Mouse (Mus musculus) lung, embryonic 16.5 days (tissue): ENCODE data around the gene Smox. TPM values are rescaled to one million over a fixed set of nuclear protein-coding genes. Genes with fewer than 3 reads are reported as not detected.
"Not testable (repeated sequence)": the region's sequence is repeated elsewhere in the genome, so short reads cannot be mapped to it uniquely, and the experiment has no call there.

ENCODE experiments used
- ATAC-seq: fragments of 200-750 bp; cut with Nextera tagmentation; 2 replicates; pipeline ENCODE4 v1.8.0; 2017; ENCODE audit warnings: low read depth, mild to moderate bottlenecking, moderate library complexity
- H3K27ac ChIP-seq: fragments of 300-500 bp; sonication (generic); 2 replicates; pipeline ENCODE4 v1.5.1; 2014; ENCODE audit warnings: mild to moderate bottlenecking, control low read depth, low read length
- H3K27me3 ChIP-seq: fragments of 300-500 bp; sonication (generic); 2 replicates; pipeline ENCODE4 v1.6.1; 2014; ENCODE audit warnings: low read depth, low read length, mixed read lengths; ENCODE audit not compliant: control insufficient read depth, insufficient read depth
- H3K36me3 ChIP-seq: fragments of 300-500 bp; sonication (generic); 2 replicates; pipeline ENCODE4 v1.6.1; 2014; ENCODE audit warnings: low read length; ENCODE audit not compliant: control insufficient read depth, insufficient read depth
- H3K4me1 ChIP-seq: fragments of 300-500 bp; sonication (generic); replicated peaks from 2 replicates; pipeline ENCODE4 v1.6.1; 2014; ENCODE audit warnings: low read length, mixed read lengths; ENCODE audit not compliant: control insufficient read depth, insufficient read depth
- H3K4me2 ChIP-seq: fragments of 300-500 bp; sonication (generic); 2 replicates; pipeline ENCODE4 v1.6.1; 2014; ENCODE audit warnings: low read depth, low read length, control low read depth
- H3K4me3 ChIP-seq: fragments of 300-500 bp; sonication (generic); 2 replicates; pipeline ENCODE4 v1.5.1; 2014; ENCODE audit warnings: mild to moderate bottlenecking, low read length, control low read depth
- H3K9ac ChIP-seq: fragments of 300-500 bp; sonication (generic); 2 replicates; pipeline ENCODE4 v1.6.1; 2014; ENCODE audit warnings: low read length, control low read depth
- H3K9me3 ChIP-seq: fragments of 300-500 bp; sonication (generic); 2 replicates; pipeline ENCODE4 v1.6.1; 2016; ENCODE audit warnings: low read length; ENCODE audit not compliant: control insufficient read depth
- WGBS: fragments of 180-500 bp; shearing (Covaris S2); extraction: QIAGEN DNeasy Blood & Tissue Kit; methylation state at CpG from one replicate; pipeline ENCODE4 v1.1.7; 2014; 5-methylcytosine and 5-hydroxymethylcytosine counted together
- polyA plus RNA-seq: library from polyadenylated mRNA; unstranded; fragments of >200 nt; fragmentation: Nextera tagmentation; extraction: Ambion mirVana; gene quantifications from 2 replicates; pipeline ENCODE4 v1.2.1, GENCODE M21; 2015

The Smox gene
- polyA plus RNA-seq, 1 experiment from 2014 or later, result 32.9 TPM

DNA sequence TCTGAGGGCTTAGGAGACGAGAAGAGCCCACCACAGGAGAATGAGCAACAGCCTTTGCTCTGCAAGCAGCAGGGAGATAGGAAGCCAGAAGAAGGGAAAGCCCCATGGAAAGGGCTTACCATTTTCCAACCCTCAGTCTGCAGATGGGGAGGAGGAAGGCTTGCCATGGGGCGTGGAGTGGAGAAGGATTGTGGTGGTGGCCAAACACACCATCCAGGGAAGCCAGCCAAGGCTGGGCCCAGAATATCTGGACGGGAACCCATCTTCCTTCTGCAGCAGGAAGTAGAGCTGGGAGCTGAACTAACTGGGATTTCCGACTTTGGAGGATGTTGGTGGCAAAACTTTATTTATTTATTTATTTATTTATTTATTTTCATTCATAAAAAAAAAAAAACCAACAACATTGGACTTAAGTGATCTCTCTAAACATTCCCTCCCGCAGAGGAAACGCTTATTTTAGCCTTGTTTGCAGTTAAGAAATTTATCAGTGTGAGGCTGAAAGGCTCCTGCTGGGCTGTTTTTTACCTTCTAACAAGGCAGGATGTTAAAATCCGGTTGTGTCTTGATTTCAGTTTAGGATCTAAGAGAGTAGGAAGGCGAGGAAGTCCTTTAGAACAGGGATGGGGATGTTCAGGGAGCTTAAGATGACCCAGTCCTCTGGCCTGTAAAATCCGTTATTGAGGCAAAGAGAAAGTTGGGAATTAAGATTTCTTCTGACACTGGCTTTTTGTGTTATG lies 30.2 kb upstream of the Smox start:
- H3K4me3 ChIP-seq, result no peak overlapping the region
- no peak overlapping the region for H3K27ac ChIP-seq

DNA sequence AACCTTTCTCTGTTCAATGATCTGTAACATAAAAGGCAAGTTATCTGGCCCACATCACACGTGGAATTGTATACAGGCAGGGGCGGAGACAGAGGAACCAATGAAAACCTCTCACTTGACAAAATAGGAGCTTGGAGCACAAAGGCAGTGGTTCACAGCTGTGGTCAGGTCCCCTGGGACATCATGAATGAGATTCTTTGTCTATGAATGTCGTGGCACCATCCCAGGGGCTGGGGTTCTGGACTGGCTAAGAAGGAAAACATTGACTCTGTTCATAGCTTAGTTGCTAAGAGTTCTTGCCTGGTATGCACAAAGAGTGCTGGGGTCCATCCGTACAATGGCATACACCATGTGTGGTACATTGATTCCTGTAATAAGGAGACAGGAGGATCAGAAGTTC lies 28.3 kb upstream of the Smox start:
- WGBS, result 66% methylated on average over 4 of the region's 4 CpGs
- no peaks in the 10 kb centered on the region for H3K27me3 ChIP-seq
- no peaks in the 10 kb centered on the region for H3K36me3 ChIP-seq
- no peak overlapping the region for H3K9ac ChIP-seq
- H3K9me3 ChIP-seq, result no peaks in the 10 kb centered on the region
- H3K27ac ChIP-seq, result no peak overlapping the region
- no peaks in the 10 kb centered on the region for H3K4me1 ChIP-seq
- H3K4me3 ChIP-seq, result no peak overlapping the region
- no peak overlapping the region for H3K4me2 ChIP-seq
- no peak for ATAC-seq

More for the DNA sequence above, 30.2 kb upstream of the Smox start:
- Histone ChIP-seq H3K4me2 (no peak overlapping the region), H3K36me3 (no peaks in the 10 kb centered on the region), H3K9ac (no peak overlapping the region), H3K27me3 (no peaks in the 10 kb centered on the region), H3K9me3 (no peaks in the 10 kb centered on the region), H3K4me1 (0 out of 2 replicates have a peak, but pooled peaks cover 2% of the 10 kb centered on the region)
- ATAC-seq, result peak; percentile 43; the same call in 1 of the 2 replicates
- WGBS, result 45% methylated on average over 9 of the region's 9 CpGs

DNA sequence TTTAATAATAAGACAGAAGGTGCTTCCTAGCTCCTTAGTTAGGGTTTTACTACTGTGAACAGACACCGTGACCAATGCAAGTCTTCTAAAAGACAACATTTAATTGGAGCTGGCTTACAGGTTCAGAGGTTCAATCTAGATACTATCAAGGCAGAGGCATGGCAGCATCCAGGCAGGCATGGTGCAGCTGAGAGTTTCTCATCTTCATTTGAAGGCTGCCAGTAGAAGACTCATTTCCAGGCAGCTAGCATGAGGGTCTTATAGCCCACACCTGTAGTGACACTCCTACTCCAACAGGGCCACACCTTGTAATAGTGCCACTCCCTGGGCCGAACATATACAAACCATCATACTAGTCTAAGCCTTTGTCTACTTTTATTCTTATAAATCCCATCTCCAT lies 27.1 kb upstream of the Smox start:
- ATAC-seq, result no peak
- no peaks in the 10 kb centered on the region for H3K4me1 ChIP-seq
- H3K9ac ChIP-seq, result no peak overlapping the region
- H3K4me2 ChIP-seq, result no peak overlapping the region
- 93% methylated on average over 2 of the region's 2 CpGs for WGBS
- no peaks in the 10 kb centered on the region for H3K27me3 ChIP-seq
- H3K36me3 ChIP-seq, result no peaks in the 10 kb centered on the region
- H3K9me3 ChIP-seq, result no peaks in the 10 kb centered on the region
- no peak overlapping the region for H3K27ac ChIP-seq
- H3K4me3 ChIP-seq, result no peak overlapping the region

DNA sequence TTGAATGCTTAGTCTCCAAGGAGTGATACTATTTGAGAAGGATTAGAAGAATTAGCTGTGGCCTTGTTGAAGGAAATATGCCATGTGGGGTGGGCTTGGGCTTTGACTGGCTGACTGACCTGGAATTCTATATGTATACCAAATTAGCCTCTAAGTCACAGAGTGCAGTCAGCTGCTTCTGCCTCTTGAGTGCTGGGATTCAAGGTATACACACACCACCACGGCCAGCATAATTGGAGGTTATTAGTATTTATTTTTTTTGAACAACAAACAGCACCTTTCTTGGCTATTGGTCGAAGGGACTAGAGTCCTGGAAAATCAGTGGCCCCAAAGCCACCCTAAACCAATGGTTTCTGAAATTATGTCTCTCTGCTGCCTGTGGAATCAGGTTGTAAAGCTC lies 24.6 kb upstream of the Smox start:
- H3K4me3 ChIP-seq, result no peak overlapping the region
- H3K9me3 ChIP-seq, result no peaks in the 10 kb centered on the region
- no peak overlapping the region for H3K4me2 ChIP-seq
- H3K27ac ChIP-seq, result no peak overlapping the region
- 58% methylated on average over 2 of the region's 2 CpGs for WGBS
- no peak overlapping the region for H3K9ac ChIP-seq
- no peaks in the 10 kb centered on the region for H3K27me3 ChIP-seq
- H3K36me3 ChIP-seq, result no peaks in the 10 kb centered on the region
- no peaks in the 10 kb centered on the region for H3K4me1 ChIP-seq
- no peak for ATAC-seq

DNA sequence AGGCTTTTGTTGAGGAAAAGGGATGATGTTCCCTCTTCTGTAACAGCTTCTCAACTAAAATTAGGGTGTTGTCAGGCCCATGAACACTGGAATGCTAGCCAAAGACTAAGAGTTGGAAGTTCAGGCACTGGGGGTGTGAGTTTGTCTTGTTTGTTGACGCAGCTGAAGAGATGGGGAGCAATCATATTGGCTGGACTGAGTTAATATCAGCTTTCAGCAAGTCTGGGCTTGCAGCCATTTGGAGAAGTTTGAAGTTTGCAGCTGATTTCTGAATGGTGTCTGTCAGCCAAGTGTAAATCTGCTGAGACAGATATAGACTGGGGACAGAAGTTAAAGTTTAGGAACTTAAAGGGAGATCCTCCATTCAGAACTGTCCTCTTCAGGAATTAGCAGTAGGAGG lies 21.4 kb upstream of the Smox start:
- Histone ChIP-seq H3K4me1 (no peaks in the 10 kb centered on the region), H3K27me3 (no peaks in the 10 kb centered on the region), H3K4me2 (no peak overlapping the region), H3K36me3 (no peaks in the 10 kb centered on the region), H3K27ac (no peak overlapping the region), H3K9me3 (no peaks in the 10 kb centered on the region), H3K4me3 (no peak overlapping the region), H3K9ac (no peak overlapping the region)
- WGBS, result 32% methylated on average over 1 of the region's 1 CpGs
- ATAC-seq, result peak; percentile 91

DNA sequence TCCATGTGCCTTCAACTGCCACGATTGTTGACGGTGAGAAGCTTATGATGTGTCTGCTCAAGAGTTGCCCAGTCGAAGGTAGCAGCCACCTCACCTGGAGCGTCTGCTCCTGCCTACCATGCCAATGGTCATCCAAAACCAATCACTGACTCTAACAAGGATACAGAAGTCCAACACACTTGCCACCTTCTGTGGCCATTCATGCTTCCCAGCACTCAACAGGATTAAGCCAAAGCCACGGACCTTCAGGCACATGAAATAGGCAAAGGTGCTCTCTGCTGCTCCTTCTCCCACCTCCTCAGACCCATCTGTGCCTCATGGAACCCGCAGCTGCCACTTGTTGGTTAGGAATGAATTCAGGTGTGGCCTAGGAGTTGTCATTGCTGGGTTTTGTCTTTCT lies 17.5 kb upstream of the Smox start:
- WGBS, result 72% methylated on average over 6 of the region's 6 CpGs
- no peak for ATAC-seq
- Histone ChIP-seq H3K27me3 (no peaks in the 10 kb centered on the region), H3K27ac (no peak overlapping the region), H3K36me3 (no peaks in the 10 kb centered on the region), H3K4me1 (no peaks in the 10 kb centered on the region), H3K9ac (no peak overlapping the region), H3K9me3 (no peaks in the 10 kb centered on the region), H3K4me2 (no peak overlapping the region), H3K4me3 (no peak overlapping the region)

DNA sequence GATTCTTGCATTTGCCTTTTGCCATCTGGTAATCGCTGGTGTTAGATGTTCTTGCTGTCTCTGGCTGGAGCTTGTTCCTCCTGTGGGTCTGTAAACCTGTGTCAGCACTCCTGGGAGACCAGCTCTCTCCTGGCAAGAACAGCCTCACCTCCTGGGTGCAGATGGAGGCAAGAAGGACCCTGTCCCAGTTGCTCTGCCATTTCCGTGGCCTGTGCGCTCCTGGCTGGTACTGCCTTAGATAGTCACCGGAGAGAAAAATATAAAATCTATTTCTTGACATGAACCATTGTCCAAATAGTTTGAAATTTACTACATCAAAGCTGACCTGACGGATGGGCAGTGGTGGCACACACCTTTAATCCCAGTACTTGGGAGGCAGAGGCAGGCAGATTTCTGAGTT lies 14.2 kb upstream of the Smox start:
- not testable (repeated sequence) for H3K4me2 ChIP-seq, H3K4me3 ChIP-seq, H3K36me3 ChIP-seq, ATAC-seq, H3K9ac ChIP-seq, H3K9me3 ChIP-seq, H3K4me1 ChIP-seq, H3K27ac ChIP-seq, H3K27me3 ChIP-seq
- 90% methylated on average over 5 of the region's 5 CpGs for WGBS

DNA sequence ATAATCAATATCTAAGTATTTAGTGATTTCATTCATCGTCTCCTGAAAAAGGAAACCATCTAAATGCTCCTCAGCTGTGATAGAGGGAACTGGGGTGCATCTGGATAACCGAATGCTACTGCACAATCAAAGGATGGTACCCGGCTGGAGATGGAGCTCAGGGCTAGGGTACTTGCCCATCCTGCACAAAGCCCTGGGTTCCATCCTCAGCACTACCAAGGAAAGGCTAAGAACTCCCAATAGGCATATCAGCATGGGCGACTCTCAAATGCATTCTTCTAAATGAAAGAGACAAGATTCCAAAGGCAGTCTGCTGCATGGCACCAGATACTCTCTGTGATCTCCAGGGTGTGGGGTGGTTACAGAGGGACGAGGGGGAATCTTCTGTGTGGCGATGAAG lies 13.4 kb upstream of the Smox start:
- no peaks in the 10 kb centered on the region for H3K36me3 ChIP-seq
- H3K27me3 ChIP-seq, result no peaks in the 10 kb centered on the region
- H3K9ac ChIP-seq, result no peak overlapping the region
- H3K4me1 ChIP-seq, result no peaks in the 10 kb centered on the region
- no peaks in the 10 kb centered on the region for H3K9me3 ChIP-seq
- no peak overlapping the region for H3K4me3 ChIP-seq
- WGBS, result 83% methylated on average over 6 of the region's 6 CpGs
- H3K4me2 ChIP-seq, result no peak overlapping the region
- H3K27ac ChIP-seq, result no peak overlapping the region
- no peak for ATAC-seq

DNA sequence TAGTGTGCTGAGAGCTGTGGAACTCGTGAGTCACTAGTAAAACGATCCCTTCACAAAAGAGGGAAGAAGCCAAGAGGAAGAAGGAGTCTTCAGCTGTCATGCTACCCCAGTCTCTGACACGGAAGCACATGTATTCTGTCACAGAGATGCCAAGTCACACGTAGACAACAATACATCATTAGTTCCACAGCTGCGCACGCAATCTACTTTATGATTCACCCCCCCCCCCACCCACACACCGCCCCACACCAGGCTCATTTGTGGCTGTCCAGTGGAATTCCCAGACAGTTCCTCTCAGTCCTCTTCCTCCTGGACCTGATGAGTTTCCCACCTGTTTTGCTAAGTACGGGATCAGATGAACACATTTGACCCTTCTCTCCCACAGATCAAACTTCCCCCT lies 12.9 kb upstream of the Smox start:
- no peak overlapping the region for H3K4me2 ChIP-seq
- no peaks in the 10 kb centered on the region for H3K36me3 ChIP-seq
- H3K9me3 ChIP-seq, result no peaks in the 10 kb centered on the region
- no peak overlapping the region for H3K9ac ChIP-seq
- H3K4me3 ChIP-seq, result no peak overlapping the region
- H3K27ac ChIP-seq, result no peak overlapping the region
- 70% methylated on average over 8 of the region's 8 CpGs for WGBS
- no peaks in the 10 kb centered on the region for H3K27me3 ChIP-seq
- no peaks in the 10 kb centered on the region for H3K4me1 ChIP-seq
- ATAC-seq, result no peak

DNA sequence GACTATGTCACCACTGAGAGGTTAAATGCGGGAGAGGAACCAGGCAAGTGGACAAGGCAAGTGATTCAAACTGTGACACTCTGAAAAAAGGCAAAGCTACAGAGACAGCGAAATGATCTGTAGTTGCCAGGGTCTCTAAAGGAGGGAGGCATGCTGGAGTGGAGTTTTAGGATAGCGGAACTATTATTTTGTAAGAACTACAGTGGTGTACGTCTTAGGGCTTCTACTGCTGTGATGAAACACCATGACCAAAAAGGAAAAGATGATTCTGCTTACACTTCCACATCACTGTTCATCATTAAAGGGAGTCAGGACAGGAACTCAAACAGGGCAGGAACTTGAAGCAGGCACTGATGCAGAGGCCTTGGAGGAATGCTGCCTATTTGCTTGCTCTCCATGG lies 12.4 kb upstream of the Smox start:
- Histone ChIP-seq H3K4me1 (no peaks in the 10 kb centered on the region), H3K4me2 (no peak overlapping the region), H3K9ac (no peak overlapping the region), H3K27ac (no peak overlapping the region), H3K4me3 (no peak overlapping the region), H3K27me3 (no peaks in the 10 kb centered on the region), H3K36me3 (no peaks in the 10 kb centered on the region), H3K9me3 (no peaks in the 10 kb centered on the region)
- WGBS, result 87% methylated on average over 4 of the region's 4 CpGs
- ATAC-seq, result no peak
